Mouse (Mus musculus): Measurements from ENCODE around the gene Lpp. TPM values are rescaled to one million over a fixed set of nuclear protein-coding genes. Genes with fewer than 3 reads are reported as not detected.

The Lpp gene
- polyA plus RNA-seq, 1 experiment from 2014 or later = 10.3 TPM

- Histone ChIP-seq H3K36me3 (ENCODE audit: control insufficient read depth, insufficient read depth) (no peaks in the 10 kb centered on the region), H3K9ac (ENCODE audit: low read depth, low read length) (no peak overlapping the region), H3K27ac (ENCODE audit: low read length) (no peak overlapping the region), H3K9me3 (replicated peaks; ENCODE audit: control insufficient read depth, low read length) (no peaks in the 10 kb centered on the region), H3K4me3 (ENCODE audit: low read depth, low read length) (no peak overlapping the region), H3K27me3 (ENCODE audit: control insufficient read depth, insufficient read depth, low read depth, low read length) (no peaks in the 10 kb centered on the region), H3K4me1 (ENCODE audit: control insufficient read depth, low read depth, low read length) (no peaks in the 10 kb centered on the region), H3K4me2 (ENCODE audit: low read depth, low read length) (no peak overlapping the region)
- no peak for ATAC-seq (ENCODE audit: low read depth)
- WGBS (ENCODE audit: insufficient replicate concordance) = 62% methylated on average over 8 of the region's 8 CpGs
Observed at GRCm38 (mm10) chr16:25041165-25041564, 647.9 kb downstream of the Lpp start.

GRCm38 (mm10) chr16:25041855-25042529 is 648.7 kb downstream of the Lpp start:
- H3K9ac ChIP-seq (ENCODE audit: low read depth, low read length) = no peak overlapping the region
- no peak overlapping the region for H3K4me2 ChIP-seq (ENCODE audit: low read depth, low read length)
- no peaks in the 10 kb centered on the region for H3K27me3 ChIP-seq (ENCODE audit: control insufficient read depth, insufficient read depth, low read depth, low read length)
- H3K9me3 ChIP-seq (replicated peaks; ENCODE audit: control insufficient read depth, low read length) = no peaks in the 10 kb centered on the region
- no peak overlapping the region for H3K27ac ChIP-seq (ENCODE audit: low read length)
- no peaks in the 10 kb centered on the region for H3K36me3 ChIP-seq (ENCODE audit: control insufficient read depth, insufficient read depth)
- no peak for ATAC-seq (ENCODE audit: low read depth)
- H3K4me1 ChIP-seq (ENCODE audit: control insufficient read depth, low read depth, low read length) = no peaks in the 10 kb centered on the region
- 45% methylated on average over 5 of the region's 5 CpGs for WGBS (ENCODE audit: insufficient replicate concordance)
- no peak overlapping the region for H3K4me3 ChIP-seq (ENCODE audit: low read depth, low read length)

MicroRNAs encoded within 50 kb of the gene (microRNA counts, 519-probe panel; counts per million panel counts)
- microRNA mmu-miR-28 = 2,760 counts per million, percentile 76 among the panel's probes with 10 or more counts

Small RNA genes within 50 kb of the gene (microRNA-seq; reads per million reads assigned to microRNA genes)
- 1,090 reads per million, percentile 78 among the genes with 10 or more reads in this experiment for gene Mir28a
